Mouse (Mus musculus) erythroblast, adult 5-6 weeks (primary cell): ENCODE measurements around the gene Snx4. TPM values are rescaled to one million over a fixed set of nuclear protein-coding genes. Genes with fewer than 3 reads are reported as not detected.

Source experiments
- ATAC-seq: replicated peaks from 2 replicates; pipeline ENCODE4 v1.8.0; 2016; ENCODE audit warnings: moderate number of reproducible peaks, mild to moderate bottlenecking, moderate TSS enrichment, inconsistent platforms; ENCODE audit not compliant: poor library complexity, low FRiP score, severe bottlenecking
- total RNA-seq, 2 experiments: library from RNA; stranded (forward) in 1 of 2; stranded (reverse) in 1 of 2; fragments of 150-400 nt in 1 of 2; fragments of 200-764, 138-1000 nt in 1 of 2; gene quantifications; 2 replicates each; pipeline versions ENCODE4 v1.2.3 to v1.2.4; 2015 to 2017; ENCODE audit warnings: low replicate concordance in 2 of 2

The Snx4 gene
- total RNA-seq, 2 experiments from 2014 or later: 7.1 to 15.3 TPM

DNA sequence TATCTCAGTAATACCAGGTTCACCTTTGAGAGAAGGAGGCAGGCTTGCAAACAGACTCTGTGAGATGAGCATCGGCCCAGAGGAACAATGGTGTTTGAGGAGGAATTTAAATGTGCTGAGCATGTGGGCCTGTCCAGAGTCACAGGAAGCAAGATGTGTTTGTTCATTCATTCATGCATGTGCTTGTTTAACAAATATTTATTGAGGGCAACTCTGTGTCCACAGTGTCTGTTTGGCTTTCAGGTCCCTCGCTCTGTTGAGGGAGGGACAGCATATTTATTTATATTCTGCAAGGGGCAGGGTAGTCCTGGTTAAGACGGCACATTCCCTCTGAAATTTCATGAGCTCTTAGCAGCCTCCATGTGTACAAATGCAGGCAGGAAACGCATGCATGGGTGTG is 87.2 kb downstream of the Snx4 start:
- ATAC-seq: no peak

DNA sequence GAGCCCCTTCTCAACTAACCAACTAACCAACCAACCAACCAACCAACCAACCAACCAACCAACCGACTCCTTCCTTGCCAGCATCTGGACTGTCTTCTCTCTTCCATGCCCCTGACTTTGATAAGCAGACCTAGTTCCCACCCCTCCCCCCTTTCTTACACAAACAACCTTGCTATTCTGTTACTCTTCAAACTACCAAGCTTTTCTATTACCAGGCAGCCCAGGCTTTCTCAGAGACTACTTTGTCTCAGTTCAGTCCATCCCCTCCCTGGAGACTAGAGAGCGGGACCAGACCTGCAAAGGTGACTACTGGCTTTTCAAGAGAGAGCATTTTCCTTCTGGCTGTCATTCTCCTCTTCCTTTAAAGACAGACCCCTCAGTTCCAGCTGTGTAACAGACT is 88.2 kb downstream of the Snx4 start:
- ATAC-seq: no peak

DNA sequence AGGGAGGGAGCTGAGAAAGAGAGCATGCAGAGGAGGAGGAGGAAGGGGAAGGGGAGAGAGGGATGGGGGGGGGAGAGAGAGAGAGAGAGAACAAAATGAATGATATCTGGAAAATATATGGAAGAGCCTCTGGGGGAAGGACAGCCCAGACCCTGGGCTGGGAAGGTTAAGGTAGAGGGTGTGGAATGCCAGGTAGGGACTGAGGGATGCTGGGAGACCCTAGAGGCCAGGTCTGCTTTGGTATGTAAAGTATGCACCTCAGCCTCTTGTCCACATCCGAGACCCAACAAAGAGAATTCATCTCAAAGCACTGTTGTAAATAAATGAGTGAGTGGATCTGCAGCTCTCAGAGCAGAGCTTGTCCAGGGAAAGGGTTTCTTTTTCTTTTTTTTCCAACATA is 91.1 kb downstream of the Snx4 start:
- no peak for ATAC-seq

DNA sequence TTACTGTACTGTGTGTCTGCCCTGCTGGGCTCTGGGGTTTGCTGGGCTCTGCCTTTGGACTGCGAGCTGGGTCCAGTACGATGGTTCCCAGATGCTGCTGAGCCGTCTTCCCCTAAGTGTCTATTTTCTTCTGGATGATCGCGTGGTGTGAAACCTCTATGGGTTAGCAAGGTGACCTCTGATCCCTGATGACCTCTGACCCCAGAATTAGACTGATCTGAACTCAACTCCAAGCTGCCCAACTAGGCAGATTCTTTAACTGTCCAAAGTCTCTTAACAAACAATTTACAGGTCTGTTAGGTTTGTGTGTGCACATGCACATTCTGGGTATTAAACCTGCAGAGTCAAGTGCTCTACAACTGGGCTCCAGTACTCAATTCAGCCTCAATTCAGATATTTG is 91.9 kb downstream of the Snx4 start:
- no peak for ATAC-seq

DNA sequence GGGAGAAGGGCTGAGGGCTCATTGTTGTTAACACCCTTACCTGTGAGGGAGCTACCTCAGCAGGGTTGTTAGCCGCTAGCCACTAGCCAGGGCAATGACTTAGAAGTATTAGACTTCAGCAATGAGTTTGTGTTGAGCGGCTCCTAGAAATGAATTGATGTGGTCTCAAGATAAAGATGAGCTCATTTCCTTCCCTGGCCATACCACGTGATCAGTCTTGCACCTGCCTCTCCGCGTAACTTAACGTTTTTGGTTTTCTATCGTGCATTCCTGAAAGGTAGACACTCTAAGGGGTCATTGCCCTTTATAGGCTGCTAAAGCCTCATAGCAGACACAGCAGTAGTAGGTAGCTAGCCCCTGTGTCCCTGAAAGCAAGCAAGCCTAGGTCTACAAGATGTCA is 92.4 kb downstream of the Snx4 start:
- no peak for ATAC-seq

DNA sequence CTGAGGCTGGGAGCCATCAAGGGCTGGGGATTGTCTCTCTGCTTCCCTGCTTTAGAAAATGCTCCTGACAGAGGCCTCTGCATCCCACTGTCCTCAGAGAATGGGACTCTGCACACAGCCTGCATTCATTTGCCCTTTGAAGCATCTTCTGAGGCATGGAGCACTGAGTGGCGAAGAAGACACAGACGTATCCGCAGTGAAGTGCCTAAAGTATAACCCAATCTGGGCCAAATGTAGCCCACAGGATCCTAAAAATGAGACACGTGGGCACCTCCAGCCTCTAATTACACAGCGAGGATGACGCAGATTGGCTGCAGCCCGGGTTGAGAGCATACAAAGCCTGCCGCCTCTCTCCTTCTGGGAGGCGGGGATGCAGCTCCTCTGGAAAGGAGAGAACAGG is 93.1 kb downstream of the Snx4 start:
- ATAC-seq: no peak

DNA sequence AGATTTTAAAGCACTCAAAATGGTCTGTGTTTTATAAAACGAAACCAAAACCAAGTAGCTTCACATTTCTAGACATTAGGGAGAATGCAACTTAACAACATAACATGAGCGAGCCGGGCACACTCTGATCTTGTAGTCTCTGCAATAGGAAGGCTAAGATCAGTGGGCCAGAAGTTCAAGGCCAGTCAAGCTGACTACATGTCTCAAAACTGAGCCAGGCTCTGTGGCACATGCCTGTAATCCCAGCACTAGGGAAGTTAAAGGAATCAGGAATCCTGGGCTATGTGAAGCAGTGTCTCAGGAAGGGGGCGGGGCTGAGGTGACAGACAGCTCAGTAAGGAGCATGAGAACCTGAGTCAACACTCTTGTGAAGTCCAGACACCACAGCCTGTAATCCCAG is 93.6 kb downstream of the Snx4 start:
- no peak for ATAC-seq

- ATAC-seq: no peak
Observed at GRCm38 (mm10) chr16:33346376-33346775, 95.1 kb downstream of the Snx4 start.

DNA sequence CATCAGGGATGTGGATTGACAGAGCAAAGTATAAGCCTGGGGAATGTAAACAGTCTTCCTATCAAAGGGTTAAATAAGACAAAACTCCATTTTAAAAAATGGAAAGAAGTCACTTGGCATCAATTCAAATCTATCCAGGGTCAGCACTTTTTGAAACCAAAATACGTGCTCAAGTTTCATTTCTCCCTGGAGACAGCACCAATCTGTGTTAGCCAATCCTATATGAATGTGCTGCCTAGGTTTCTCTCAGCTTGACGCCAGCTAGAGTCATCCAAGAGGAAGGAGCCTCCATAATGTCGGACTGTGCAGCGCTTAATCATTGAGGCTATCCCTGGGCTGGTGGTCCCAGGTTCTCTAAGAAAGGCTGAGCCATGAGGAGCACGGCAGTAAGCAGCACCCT is 95.9 kb downstream of the Snx4 start:
- no peak for ATAC-seq

Other genes starting within 250 kb of the Snx4 start
- not detected in 2 replicates for gene Iqcg, start 195.2 kb upstream of the Snx4 start, total RNA-seq (2015; ENCODE audit: low replicate concordance)
- not detected in 2 replicates for gene Iqcg, start 195.2 kb upstream of the Snx4 start, total RNA-seq (2017; ENCODE audit: low replicate concordance)
- 575 and 588 TPM in 2 replicates for gene Rpl35a, start 195.0 kb upstream of the Snx4 start, total RNA-seq (2015; ENCODE audit: low replicate concordance)
- gene Rpl35a, start 195.0 kb upstream of the Snx4 start, total RNA-seq (2017; ENCODE audit: low replicate concordance): 282 and 445 TPM in 2 replicates
- gene Lmln, start 188.9 kb upstream of the Snx4 start, total RNA-seq (2015; ENCODE audit: low replicate concordance): 0.19 and 5.0 TPM in 2 replicates
- gene Lmln, start 188.9 kb upstream of the Snx4 start, total RNA-seq (2017; ENCODE audit: low replicate concordance): 1.6 and 2.1 TPM in 2 replicates
- 3.8 and 4.2 TPM in 2 replicates for gene Osbpl11, start 66.4 kb upstream of the Snx4 start, total RNA-seq (2015; ENCODE audit: low replicate concordance)
- gene Osbpl11, start 66.4 kb upstream of the Snx4 start, total RNA-seq (2017; ENCODE audit: low replicate concordance): 3.0 and 7.9 TPM in 2 replicates
- gene Zfp148, start 129.4 kb downstream of the Snx4 start, total RNA-seq (2015; ENCODE audit: low replicate concordance): 11.5 and 15.7 TPM in 2 replicates
- 5.8 and 7.2 TPM in 2 replicates for gene Zfp148, start 129.4 kb downstream of the Snx4 start, total RNA-seq (2017; ENCODE audit: low replicate concordance)